Mouse (Mus musculus) granulocyte monocyte progenitor cell, adult 5-6 weeks (primary cell): ENCODE results near the gene Gm19345. TPM values are rescaled to one million over a fixed set of nuclear protein-coding genes. Genes with fewer than 3 reads are reported as not detected.
A peak's percentile ranks its signal among the peaks of the same experiment; 100 is the strongest.

Experiments
- ATAC-seq: replicated peaks from 2 replicates; pipeline ENCODE4 v1.8.0; 2016; ENCODE audit warnings: mild to moderate bottlenecking, moderate TSS enrichment, inconsistent platforms; ENCODE audit not compliant: poor library complexity, severe bottlenecking
- total RNA-seq, 2 experiments: library from RNA; stranded (forward) in 1 of 2; stranded (reverse) in 1 of 2; fragments of 200-712, 200-1000 nt in 1 of 2; fragments of >200 nt in 1 of 2; fragmentation: Nextera tagmentation in 1 of 2; gene quantifications; 2 replicates each; pipeline ENCODE4 v1.2.3; 2014 to 2017

Gm19345 gene
- total RNA-seq, 2 experiments from 2014 or later: not detected

DNA sequence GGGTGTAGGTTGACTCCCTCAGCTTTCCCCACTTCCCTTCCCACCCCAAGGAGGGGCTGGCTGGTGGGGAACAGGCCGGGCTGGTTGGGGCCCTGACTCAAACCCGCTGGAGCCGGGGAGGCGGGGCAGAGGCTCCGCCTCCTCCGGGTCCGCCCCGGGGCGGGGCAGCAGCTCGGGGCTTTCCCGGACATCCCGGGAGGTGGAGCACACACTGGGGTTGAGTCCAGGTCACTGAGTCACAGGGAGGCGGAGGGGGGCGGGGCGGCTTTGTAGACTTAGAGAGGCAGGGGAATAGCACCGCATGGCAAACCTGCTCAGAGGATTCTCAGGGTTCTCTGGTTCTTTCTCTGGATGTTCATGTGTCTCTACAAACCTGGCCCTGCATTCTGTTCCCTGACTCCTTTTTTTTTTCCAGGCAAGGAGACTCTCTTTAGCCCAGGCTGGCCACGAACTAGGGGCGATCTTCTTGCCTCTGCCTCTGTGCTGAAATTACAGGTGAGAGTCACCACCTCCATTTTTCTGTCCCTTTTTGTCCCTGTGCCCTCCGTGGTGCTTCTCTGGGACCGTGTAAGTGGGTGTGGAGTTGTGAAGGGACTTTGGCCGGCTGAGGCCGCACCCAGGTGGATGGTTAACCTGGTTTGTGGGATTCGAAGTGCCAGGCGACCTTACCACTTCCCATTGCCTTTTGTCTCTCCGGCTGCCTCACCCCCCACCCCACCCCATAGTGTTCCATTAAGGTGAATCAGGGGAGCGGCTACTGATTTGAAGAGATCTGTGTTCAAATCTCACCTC is 27.4 kb upstream of the Gm19345 start:
- ATAC-seq: peak; percentile 78

- ATAC-seq: no peak
Observed at GRCm38 (mm10) chr7:19826756-19827155, 25.0 kb upstream of the Gm19345 start.

- no peak for ATAC-seq
Observed at GRCm38 (mm10) chr7:19829694-19830093, 22.1 kb upstream of the Gm19345 start.

DNA sequence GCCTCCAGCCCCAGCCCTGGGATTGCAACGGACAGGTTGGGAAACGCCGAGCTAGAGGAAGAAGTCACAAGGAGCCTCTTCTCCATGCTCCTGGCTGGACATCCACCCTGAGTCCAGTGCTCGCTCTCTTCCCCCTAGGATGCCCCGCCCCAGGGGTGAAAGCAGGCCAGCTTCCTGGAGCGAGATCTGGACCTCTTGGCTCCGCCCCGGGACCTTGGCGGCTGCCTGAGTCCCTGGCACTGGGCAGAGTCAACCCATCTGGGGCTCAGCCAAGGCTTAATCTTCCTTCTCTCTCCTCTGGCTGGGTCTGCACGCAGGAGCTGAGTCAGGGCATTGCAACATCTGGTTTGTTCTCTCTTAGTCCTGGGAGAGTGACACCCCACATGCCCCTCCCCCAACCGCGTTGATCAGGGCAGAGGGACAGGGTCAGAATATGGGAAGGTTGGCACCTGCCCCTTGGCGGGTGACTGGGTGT is 21.1 kb upstream of the Gm19345 start:
- peak; percentile 91 for ATAC-seq

DNA sequence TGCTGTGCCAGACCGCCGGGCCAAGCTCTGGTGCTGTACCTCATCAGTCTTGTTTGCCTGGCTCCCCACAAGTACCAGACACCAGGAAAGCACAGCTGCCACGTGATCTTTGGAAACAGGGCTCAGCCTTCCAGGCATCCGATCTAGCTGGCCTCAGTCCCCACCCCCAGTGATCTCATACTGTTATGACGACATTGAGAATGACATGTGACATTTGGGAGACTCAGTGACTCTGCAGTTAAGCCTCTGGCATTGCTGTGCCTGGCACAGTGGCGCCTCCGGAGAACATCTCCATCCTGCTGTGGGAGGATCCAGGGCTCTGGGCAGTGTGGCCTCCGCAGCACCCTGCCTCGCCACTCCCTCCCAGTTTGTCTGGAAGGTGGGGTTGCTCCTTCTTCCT is 20.0 kb upstream of the Gm19345 start:
- peak; percentile 55 for ATAC-seq

- no peak for ATAC-seq
Observed at GRCm38 (mm10) chr7:19834055-19834454, 17.7 kb upstream of the Gm19345 start.

GRCm38 (mm10) chr7:19836843-19837242 is 15.0 kb upstream of the Gm19345 start:
- no peak for ATAC-seq

GRCm38 (mm10) chr7:19840371-19840770 is 11.4 kb upstream of the Gm19345 start:
- no peak for ATAC-seq

DNA sequence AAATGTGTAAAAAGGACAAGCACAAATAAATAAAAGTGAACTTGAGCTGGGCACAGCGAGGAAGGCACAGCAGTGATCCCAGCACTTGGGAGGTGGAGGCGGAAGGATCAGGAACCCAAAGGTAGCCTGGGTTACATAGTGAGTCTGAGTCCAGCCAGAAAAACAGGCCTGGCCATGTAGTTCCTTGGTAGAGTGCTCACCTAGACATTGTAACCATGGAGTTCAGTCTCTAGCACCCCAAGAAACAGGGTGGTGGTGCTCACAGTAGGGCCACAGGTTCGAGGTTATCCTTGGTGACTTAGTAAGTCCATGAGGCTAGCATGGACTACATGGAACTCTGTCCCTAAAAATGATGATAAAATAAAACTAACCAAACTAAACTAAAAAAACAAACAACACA is 10.9 kb upstream of the Gm19345 start:
- no peak for ATAC-seq

DNA sequence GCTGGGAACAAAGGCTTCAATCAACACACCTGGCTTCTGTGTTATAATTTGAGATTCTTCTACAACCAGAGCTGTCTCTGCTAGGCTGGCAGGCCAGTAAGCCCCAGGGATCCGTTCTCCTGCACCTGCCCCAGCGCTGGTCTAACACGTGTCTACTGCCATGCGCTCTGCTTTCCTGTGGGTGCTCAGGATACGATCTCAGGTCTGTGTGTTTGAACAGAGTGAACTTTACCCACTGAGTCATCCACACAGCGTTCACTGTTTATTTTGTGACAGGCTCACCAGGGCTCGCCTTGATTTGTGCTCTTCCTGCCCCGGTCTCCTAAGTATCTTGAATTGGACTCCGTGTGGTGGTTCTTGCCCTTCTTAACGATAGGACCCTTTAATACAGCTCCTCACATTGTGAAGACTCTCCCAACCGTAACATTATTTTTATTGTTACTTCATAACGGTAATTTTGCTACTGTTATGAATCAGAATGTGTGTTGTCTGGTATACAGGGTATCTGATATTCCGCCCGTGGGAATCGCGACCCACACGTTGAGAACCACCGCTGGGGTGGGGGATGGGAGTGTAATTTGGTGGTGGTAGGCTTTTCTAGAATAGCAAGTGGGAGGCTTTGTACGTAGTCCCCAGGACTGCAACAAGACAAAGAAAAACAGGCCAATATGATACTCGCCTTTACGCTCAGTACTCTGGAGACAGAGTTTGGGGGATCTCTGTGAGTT is 10.0 kb upstream of the Gm19345 start:
- ATAC-seq: no peak

- no peak for ATAC-seq
Observed at GRCm38 (mm10) chr7:19842885-19843504, 8.8 kb upstream of the Gm19345 start.

DNA sequence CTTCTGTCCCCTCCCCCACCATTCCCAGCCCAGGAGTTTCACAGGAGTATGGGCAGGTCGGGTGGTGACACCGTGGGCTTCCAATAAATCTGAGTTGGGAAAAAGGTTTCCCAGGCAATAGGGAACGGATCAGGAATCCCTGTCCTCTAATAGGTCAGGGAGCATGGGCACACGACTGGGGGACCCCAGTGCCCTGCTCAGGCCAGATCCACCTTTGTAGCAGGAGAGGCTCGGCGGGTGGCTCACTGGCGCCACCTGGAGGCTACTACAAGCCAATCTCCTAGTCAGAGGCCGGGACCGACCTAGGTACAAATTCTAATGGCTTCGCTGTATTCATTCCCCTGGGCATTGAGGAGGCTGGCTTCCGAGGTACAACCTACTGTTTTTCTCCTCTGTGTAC is 8.2 kb upstream of the Gm19345 start:
- peak; percentile 34 for ATAC-seq

- peak; percentile 72 for ATAC-seq
Observed at GRCm38 (mm10) chr7:19844521-19845171, 7.2 kb upstream of the Gm19345 start.

GRCm38 (mm10) chr7:19853526-19853925 is 1.7 kb downstream of the Gm19345 start:
- no peak for ATAC-seq

DNA sequence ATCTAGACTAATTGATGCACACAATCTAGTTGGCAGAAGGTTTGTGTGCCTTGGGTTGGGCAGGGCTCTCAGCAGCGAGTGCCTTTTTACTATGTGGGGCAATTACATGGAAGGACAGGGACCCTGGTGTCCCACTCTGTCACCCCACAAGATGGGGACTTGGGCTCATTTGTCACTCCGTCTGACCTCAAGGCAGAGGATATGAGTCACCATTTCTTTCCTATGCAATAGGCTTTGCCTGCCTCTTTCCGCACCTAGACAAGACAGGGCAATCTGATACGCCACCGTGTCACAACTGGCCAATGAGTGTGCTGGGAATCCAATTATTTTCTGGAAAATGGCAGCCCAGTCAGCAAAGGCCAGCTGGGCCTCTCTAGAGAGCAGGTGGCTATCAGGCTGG is 3.9 kb downstream of the Gm19345 start:
- ATAC-seq: peak; percentile 69

DNA sequence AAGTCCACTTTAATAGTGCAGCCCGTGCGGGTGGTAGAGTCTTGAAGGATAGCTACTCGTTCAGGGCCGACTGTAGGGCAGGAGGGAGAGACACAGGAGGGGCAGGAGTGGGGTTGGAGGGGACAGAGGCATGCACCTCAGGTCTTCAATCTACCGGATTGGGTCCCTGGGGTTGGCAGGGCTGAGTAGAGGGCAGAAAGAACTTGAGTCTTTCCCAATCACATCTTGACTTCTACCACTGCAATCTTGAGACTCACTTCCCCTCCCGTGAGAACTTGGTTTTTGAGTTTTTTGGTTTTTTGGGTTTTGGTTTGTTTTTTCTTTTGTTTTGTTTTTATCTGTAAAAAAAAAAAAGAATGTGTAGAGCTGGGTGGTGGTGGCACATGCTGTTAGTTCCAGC is 4.5 kb downstream of the Gm19345 start:
- ATAC-seq: peak; percentile 66

DNA sequence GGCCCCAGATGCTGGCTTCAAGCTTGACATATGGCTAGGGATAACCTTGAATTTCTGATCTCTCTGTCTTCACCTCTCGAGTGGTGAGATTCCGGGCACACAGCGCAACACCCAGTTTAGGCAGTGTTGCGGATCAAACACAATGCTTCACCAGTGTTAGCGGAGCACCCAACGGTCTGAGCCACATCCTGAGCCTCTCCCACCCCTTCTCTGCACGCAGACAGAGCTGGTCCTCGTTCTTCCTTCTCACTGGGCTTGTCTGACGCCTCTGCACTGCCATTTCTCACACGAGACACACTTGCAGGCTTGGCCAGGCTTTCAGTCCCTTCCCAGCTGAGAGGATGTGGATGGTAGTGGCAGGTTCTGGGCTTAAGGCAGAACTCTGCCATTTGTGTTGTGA is 7.9 kb downstream of the Gm19345 start:
- ATAC-seq: no peak

GRCm38 (mm10) chr7:19861199-19861598 is 9.4 kb downstream of the Gm19345 start, which contains the start of gene Ceacam16:
Ceacam16 (minus strand) TSS chr7:19861299.
- ATAC-seq: no peak

DNA sequence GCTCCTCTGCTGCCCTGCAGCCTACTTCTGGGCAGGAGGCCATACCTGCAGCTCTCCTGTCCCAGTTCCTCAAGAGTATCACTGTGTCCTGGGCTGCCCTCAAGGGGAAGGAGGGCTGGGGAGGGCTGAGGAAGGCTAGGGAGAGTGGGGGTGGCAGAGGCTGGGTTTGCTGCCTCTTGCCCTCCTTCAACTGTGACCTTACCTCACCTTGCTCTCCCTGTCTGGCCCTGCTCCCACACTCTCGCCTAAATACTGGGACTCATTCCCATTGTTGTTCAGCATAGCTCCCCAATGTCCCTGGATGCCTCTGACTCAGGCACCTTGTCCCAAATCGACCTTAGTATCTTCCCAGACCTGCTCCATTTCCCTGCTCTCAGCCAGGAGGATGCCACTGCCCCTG is 12.4 kb downstream of the Gm19345 start:
- ATAC-seq: no peak

DNA sequence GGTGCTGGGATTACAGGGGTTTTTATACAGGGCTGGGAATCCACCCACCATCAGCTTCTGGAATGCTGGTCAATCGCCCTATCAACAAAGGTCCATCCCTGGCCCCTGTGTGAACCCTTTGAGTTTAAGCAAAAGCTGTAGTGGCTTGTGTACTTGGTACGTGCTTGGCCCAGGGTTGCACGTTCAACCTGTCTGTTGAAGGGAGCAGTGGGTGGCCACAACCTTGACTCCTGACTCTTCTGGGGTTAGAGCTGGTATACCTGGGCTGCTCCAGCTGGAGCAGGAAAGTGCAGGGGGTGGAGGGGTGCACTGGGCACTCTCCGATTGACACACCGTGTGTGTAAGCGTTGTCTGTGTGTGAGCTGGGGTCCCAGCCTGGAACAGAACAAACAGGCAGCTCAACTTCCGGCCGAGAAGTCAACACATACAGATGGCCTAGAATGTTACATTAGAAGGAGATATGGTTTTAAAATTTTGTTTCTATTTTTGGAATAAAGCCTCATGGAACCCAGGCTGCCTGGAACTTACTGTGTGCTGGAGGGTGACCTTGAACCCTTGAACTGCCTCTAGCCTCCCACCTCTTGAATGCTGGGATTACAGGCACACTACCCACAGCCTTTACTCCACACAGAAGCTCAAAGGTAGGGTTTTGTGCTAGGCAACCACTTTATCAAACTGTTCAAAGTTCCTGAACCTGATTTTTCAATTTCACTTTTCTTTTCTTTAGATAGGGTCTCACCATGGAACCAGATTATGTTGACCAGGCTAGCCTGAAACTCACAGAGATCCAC is 13.6 kb downstream of the Gm19345 start:
- ATAC-seq: no peak
